ENCODE assay signal across 22 mouse cellular contexts in genomic region chr4:64876924-64877323, GRCm38 (mm10).
"Had no signal": no experiment of that assay in that cellular context is flagged by ENCODE, and none has a peak within 500 bp of the region (broad histone marks: within the 10 kb centered on the region; RNA-seq: fewer than 3 reads in every experiment).

No protein-coding gene starts in this region.

- H3K27me3 ChIP-seq: intestine, embryonic 15.5 days; limb, embryonic 13.5 days; liver, embryonic 12.5 days; liver, embryonic 15.5 days; midbrain, embryonic 12.5 days; midbrain, embryonic 15.5 days; neural tube, embryonic 12.5 days; neural tube, embryonic 15.5 days had no signal

- H3K4me3 ChIP-seq: intestine, embryonic 15.5 days; layer of hippocampus, adult 2 months; limb, embryonic 10.5 days; limb, embryonic 13.5 days; liver, embryonic 12.5 days; liver, embryonic 15.5 days; midbrain, embryonic 12.5 days; midbrain, embryonic 15.5 days; neural tube, embryonic 12.5 days; neural tube, embryonic 15.5 days had no signal

- H3K36me3 ChIP-seq: intestine, embryonic 15.5 days; limb, embryonic 10.5 days; limb, embryonic 13.5 days; liver, embryonic 12.5 days; liver, embryonic 15.5 days; midbrain, embryonic 12.5 days; midbrain, embryonic 15.5 days; neural tube, embryonic 12.5 days; neural tube, embryonic 15.5 days had no signal

- H3K4me1 ChIP-seq: intestine, embryonic 15.5 days; limb, embryonic 10.5 days; limb, embryonic 13.5 days; liver, embryonic 12.5 days; liver, embryonic 15.5 days; midbrain, embryonic 12.5 days; midbrain, embryonic 15.5 days; neural tube, embryonic 12.5 days; neural tube, embryonic 15.5 days had no signal

- DNase-seq: layer of hippocampus, adult 9-11 months; liver; lung, adult 18-20 months; lung, postnatal 14 days; right cerebral cortex, adult 18-20 months; right cerebral cortex, postnatal 14 days; right cerebral cortex, postnatal 4 days; thymus, adult 2 months; thymus, postnatal 14 days; thymus, postnatal 4 days had no signal

- H3K9ac ChIP-seq: intestine, embryonic 15.5 days; limb, embryonic 13.5 days; liver, embryonic 12.5 days; liver, embryonic 15.5 days; midbrain, embryonic 12.5 days; midbrain, embryonic 15.5 days; neural tube, embryonic 12.5 days; neural tube, embryonic 15.5 days had no signal

- H3K4me2 ChIP-seq: intestine, embryonic 15.5 days; limb, embryonic 13.5 days; liver, embryonic 12.5 days; liver, embryonic 15.5 days; midbrain, embryonic 12.5 days; midbrain, embryonic 15.5 days; neural tube, embryonic 12.5 days; neural tube, embryonic 15.5 days had no signal

- ATAC-seq: intestine, embryonic 15.5 days; liver, embryonic 12.5 days; midbrain, embryonic 15.5 days had no signal

- H3K27ac ChIP-seq: intestine, embryonic 15.5 days; layer of hippocampus, adult 2 months; limb, embryonic 10.5 days; limb, embryonic 13.5 days; liver, embryonic 12.5 days; liver, embryonic 15.5 days; macrophage; midbrain, embryonic 12.5 days; midbrain, embryonic 15.5 days; neural tube, embryonic 12.5 days; neural tube, embryonic 15.5 days; stomach, postnatal 0 days had no signal

- H3K9me3 ChIP-seq: intestine, embryonic 15.5 days; limb, embryonic 10.5 days; limb, embryonic 13.5 days; liver, embryonic 12.5 days; liver, embryonic 15.5 days; midbrain, embryonic 12.5 days; midbrain, embryonic 15.5 days; neural tube, embryonic 12.5 days; neural tube, embryonic 15.5 days had no signal
